Comparison of ENCODE assay signal across 9 mouse cellular contexts in genomic region chr12:17000628-17001027, GRCm38 (mm10). TPM values are rescaled to one million over a fixed set of nuclear protein-coding genes. Genes with fewer than 3 reads are reported as not detected.
DNase-seq lines count a peak whose midpoint lies in the region; ATAC-seq and TF ChIP-seq lines count a peak whose summit lies in the region.
"Had no signal": no experiment of that assay in that cellular context is flagged by ENCODE, and none has a peak within 500 bp of the region (broad histone marks: within the 10 kb centered on the region; RNA-seq: fewer than 3 reads in every experiment).

No protein-coding gene starts in this region.

- peaks cover 1% of the 10 kb centered on the region for H3K4me1 ChIP-seq in heart, adult 2 months (ENCODE audit: control insufficient read depth, insufficient read depth, low read length)
- H3K4me1 ChIP-seq in CH12.LX (ENCODE audit: control insufficient read depth in 1 of 2, insufficient read depth in 2 of 2) = peaks cover 19 to 49% of the 10 kb centered on the region in 2 experiments

- no peak overlapping the region; the same call in 1 of the 2 replicates for H3K4me2 ChIP-seq in CH12.LX (ENCODE audit: insufficient read depth, low read depth, poor library complexity, severe bottlenecking)

- whole genome bisulfite sequencing in heart, adult 2 months = 46% methylated on average over 6 of the region's 6 CpGs
- WGBS in macrophage (ENCODE audit: missing documents) = 3% methylated on average over 6 of the region's 6 CpGs

- H3K9me3 ChIP-seq in CH12.LX (replicated peaks; ENCODE audit: low read length) = no peaks in the 10 kb centered on the region

- dilution Hi-C loops in CH12.LX (cut with MboI; ENCODE audit: extremely low pct_ligation_motif_present, extremely low pct_unique_long_range_greater_than_20kb, low sequenced_read_pairs) = no loop called here

- DNase-seq in heart, adult 2 months = peak; percentile 21 to 29
- DNase-seq in heart, postnatal 4 days = no peak
- DNase-seq in CH12.LX (ENCODE audit: extremely low read depth) = peak; percentile 69
- no peak for DNase-seq in adrenal gland, postnatal 14 days
- no peak for DNase-seq in layer of hippocampus, postnatal 14 days (ENCODE audit: low spot score in 2 of 2)
- DNase-seq in left cerebral cortex, adult 9 months (ENCODE audit: low spot score in 2 of 2) = no peak

- no peak overlapping the region for H3K4me3 ChIP-seq in heart, adult 2 months
- H3K4me3 ChIP-seq in CH12.LX (replicated peaks in 1 of 3; ENCODE audit: low read depth in 2 of 3, low read length in 2 of 3, poor library complexity in 1 of 3) = peak overlapping the region in 1 of 3 experiments; percentile 75
- peak overlapping the region; percentile 75; the same call in 1 of the 2 replicates for H3K4me3 ChIP-seq in macrophage (ENCODE audit: inconsistent target)

- H3K36me3 ChIP-seq in heart, adult 2 months (ENCODE audit: control insufficient read depth, insufficient read depth, low read length) = no peaks in the 10 kb centered on the region
- peaks cover 4 to 15% of the 10 kb centered on the region in 2 experiments for H3K36me3 ChIP-seq in CH12.LX (replicated peaks in 1 of 2; ENCODE audit: control insufficient read depth in 1 of 2, insufficient read depth in 1 of 2, low read length in 1 of 2)
- peaks cover 16% of the 10 kb centered on the region; the same call in 1 of the 2 replicates for H3K36me3 ChIP-seq in macrophage (ENCODE audit: inconsistent target)

- in situ Hi-C loops in CH12.LX (cut with MboI; ENCODE audit: low pct_ligation_motif_present, low pct_unique_long_range_greater_than_20kb, low sequenced_read_pairs) = no loop called here

- TF ChIP-seq RAD21 in CH12.LX (IDR thresholded peaks at IDR 0.05; ENCODE audit: low read depth, low read length) = no peak

- H3K9ac ChIP-seq in heart, adult 2 months (ENCODE audit: low read depth, low read length) = no peak overlapping the region; the same call in 1 of the 2 replicates
- no peak overlapping the region; the same call in 1 of the 2 replicates for H3K9ac ChIP-seq in CH12.LX (ENCODE audit: insufficient read depth, low read depth)

- ATAC-seq in hematopoietic stem cell, adult 5-6 weeks (replicated peaks in 1 of 2; ENCODE audit: insufficient read depth in 1 of 2, low FRiP score in 2 of 2, low TSS enrichment in 1 of 2, low read depth in 1 of 2, poor library complexity in 2 of 2, severe bottlenecking in 2 of 2) = peak; percentile 61 to 65

- no peak for TF ChIP-seq EP300 in heart, adult 2 months (IDR thresholded peaks at IDR 0.05; ENCODE audit: insufficient read depth, low read depth, low read length)
- TF ChIP-seq EP300 in CH12.LX (IDR thresholded peaks at IDR 0.05; ENCODE audit: low read length) = peak; percentile 56; the same call in 1 of the 2 replicates

- no peaks in the 10 kb centered on the region for H3K27me3 ChIP-seq in heart, adult 2 months (ENCODE audit: control insufficient read depth, insufficient read depth, low read length)
- no peaks in the 10 kb centered on the region for H3K27me3 ChIP-seq in CH12.LX (replicated peaks)
- H3K27me3 ChIP-seq: Patski had no signal

- TF ChIP-seq CTCF in heart, adult 2 months (IDR thresholded peaks at IDR 0.05) = no peak
- no peak for TF ChIP-seq CTCF in CH12.LX (conservative IDR thresholded peaks at IDR 0.05 in 1 of 2, IDR thresholded peaks at IDR 0.05 in 1 of 2; ENCODE audit: low read depth in 2 of 2, low read length in 2 of 2)

- no peak overlapping the region for H3K27ac ChIP-seq in heart, adult 2 months
- peak overlapping the region; percentile 73 for H3K27ac ChIP-seq in CH12.LX (ENCODE audit: insufficient read depth, low read depth)
- H3K27ac ChIP-seq in macrophage = peak overlapping the region; percentile 87

- no peak for TF ChIP-seq POLR2A in heart, adult 2 months (IDR thresholded peaks at IDR 0.05; ENCODE audit: insufficient read depth, low read depth, low read length)
- TF ChIP-seq POLR2A in CH12.LX (IDR thresholded peaks at IDR 0.05; ENCODE audit: low read depth, low read length) = no peak

- no peaks in the 10 kb centered on the region for H3K79me2 ChIP-seq in heart, adult 2 months (replicated peaks; ENCODE audit: control insufficient read depth, insufficient read depth, low read length)
- H3K79me2 ChIP-seq in CH12.LX (replicated peaks; ENCODE audit: control insufficient read depth, extremely low read depth, insufficient read depth, poor library complexity, severe bottlenecking) = no peaks in the 10 kb centered on the region
- H3K79me2 ChIP-seq in macrophage (ENCODE audit: inconsistent target) = peaks cover 20% of the 10 kb centered on the region

- intact Hi-C loops in heart, adult 2 months (cut with DNase I) = no loop called here

TF ChIP-seq in CH12.LX, 34 proteins besides CTCF, POLR2A, EP300 and RAD21:
- TF ChIP-seq POLR2AphosphoS2 (IDR thresholded peaks at IDR 0.05; ENCODE audit: low read depth, low read length) (no peak), RCOR1 (conservative IDR thresholded peaks at IDR 0.05; ENCODE audit: low read depth, low read length) (0 out of 2 replicates have a peak, but pooled peaks have one; percentile 27), GABPA (IDR thresholded peaks at IDR 0.05; ENCODE audit: insufficient replicate concordance, low read depth, low read length) (no peak), JUN (IDR thresholded peaks at IDR 0.05; ENCODE audit: insufficient read depth, low read depth, low read length) (no peak; the same call in 1 of the 2 replicates), NELFE (IDR thresholded peaks at IDR 0.05; ENCODE audit: low read depth, low read length) (no peak), NRF1 (IDR thresholded peaks at IDR 0.05; ENCODE audit: low read depth, low read length) (no peak), PAX5 (IDR thresholded peaks at IDR 0.05; ENCODE audit: low read length) (no peak), IRF4 (IDR thresholded peaks at IDR 0.05; ENCODE audit: low read depth, low read length) (peak; percentile 30; the same call in 1 of the 2 replicates), ELF1 (IDR thresholded peaks at IDR 0.05; ENCODE audit: low read depth, low read length) (0 out of 2 replicates have a peak, but pooled peaks have one; percentile 37), TCF12 (IDR thresholded peaks at IDR 0.05; ENCODE audit: low read depth, low read length) (peak; percentile 53; the same call in 1 of the 2 replicates), ETS1 (conservative IDR thresholded peaks at IDR 0.05; ENCODE audit: low read depth, low read length) (peak; percentile 43; the same call in 1 of the 2 replicates), CHD1 (IDR thresholded peaks at IDR 0.05; ENCODE audit: low read depth, low read length) (peak; percentile 87; the same call in 1 of the 2 replicates), MXI1 (IDR thresholded peaks at IDR 0.05; ENCODE audit: low read depth, low read length) (no peak), HCFC1 (IDR thresholded peaks at IDR 0.05; ENCODE audit: low read depth, low read length) (no peak), JUND (conservative IDR thresholded peaks at IDR 0.05; ENCODE audit: low read depth, low read length) (no peak), MYC (IDR thresholded peaks at IDR 0.05; ENCODE audit: low read depth, low read length) (no peak), USF2 (conservative IDR thresholded peaks at IDR 0.05; ENCODE audit: low read depth, low read length) (no peak), MAX (IDR thresholded peaks at IDR 0.05; ENCODE audit: low read length) (no peak; the same call in 1 of the 2 replicates), USF1 (IDR thresholded peaks at IDR 0.05; ENCODE audit: low read depth, low read length) (no peak), BHLHE40 (IDR thresholded peaks at IDR 0.05; ENCODE audit: low read depth, low read length) (peak; percentile 81), SIN3A (IDR thresholded peaks at IDR 0.05; ENCODE audit: low read length) (peak; percentile 70; the same call in 1 of the 2 replicates), TBP (conservative IDR thresholded peaks at IDR 0.05; ENCODE audit: low read depth, low read length) (no peak)
TF ChIP-seq in CH12.LX: peak in this region for 8.

RNA-seq across cellular contexts. Expression of gene Pqlc3, which starts 0.4 kb away (rescaled TPM):
- total RNA-seq in heart, adult 2 months (2021) = 1 to 10 TPM; 2.6 to 2.8 TPM
- polyA plus RNA-seq in heart, adult 2 months (2012; rRNA removed) = 13.6 and 15.8 TPM in 2 replicates
- total RNA-seq in heart, postnatal 4 days (2021) = 1 to 10 TPM; 1.8 to 2.0 TPM
- total RNA-seq in CH12.LX (2012; rRNA removed) (6.4 and 8.9 TPM in 2 replicates), CH12.LX (2014; rRNA removed) (23.2 and 31.1 TPM in 2 replicates)
- polyA plus RNA-seq in CH12.LX (2012; ENCODE audit: insufficient read length, low read depth) (12.2 and 17.0 TPM in 2 replicates), macrophage (2018) (83.0 to 111 TPM (median 90.5 TPM) in 3 replicates)
- 31.6 and 42.1 TPM in 2 replicates for total RNA-seq in hematopoietic stem cell, adult 5-6 weeks (2017)
- 10 to 100 TPM in 19 of 26 experiments, 1 to 10 TPM in 7; 2.6 to 59.2 (median 20.9) TPM for total RNA-seq in macrophage (2018; cell fraction: chromatin; rRNA removed)
- 100 to 1,000 TPM in 2 of 26 experiments, 10 to 100 TPM in 24; 71.1 to 110 (median 84.3) TPM for total RNA-seq in macrophage (2018; cell fraction: cytosol; rRNA removed)
- total RNA-seq in macrophage (2018; cell fraction: nucleus; rRNA removed) = 100 to 1,000 TPM in 2 of 26 experiments, 10 to 100 TPM in 24; 19.7 to 125 (median 49.3) TPM
- 5.4 and 5.6 TPM in 2 replicates for total RNA-seq in adrenal gland, postnatal 14 days (2021)
- under 1 TPM; 0.45 to 0.99 TPM for total RNA-seq in layer of hippocampus, postnatal 14 days (2021)

RNA-seq across cellular contexts. Expression of gene 2410004P03Rik, which starts 10.9 kb away (rescaled TPM):
- total RNA-seq in heart, adult 2 months (2021) = under 1 TPM in 1 of 2 experiments, not detected in 1; 0.14 TPM
- polyA plus RNA-seq in heart, adult 2 months (2012; rRNA removed) = 0.41 and 0.84 TPM in 2 replicates
- under 1 TPM; 0.09 to 0.26 TPM for total RNA-seq in heart, postnatal 4 days (2021)
- total RNA-seq in CH12.LX (2012; rRNA removed) (not detected in 2 replicates), CH12.LX (2014; rRNA removed) (not detected in 2 replicates)
- polyA plus RNA-seq in CH12.LX (2012; ENCODE audit: insufficient read length, low read depth) (0.09 TPM in 1 of 2 replicates, not detected in the other), macrophage (2018) (0.16 to 0.17 TPM in 2 of 3 replicates, not detected in the other)
- total RNA-seq in hematopoietic stem cell, adult 5-6 weeks (2017) = 0.99 and 1.2 TPM in 2 replicates
- not detected for total RNA-seq in macrophage (2018; cell fraction: chromatin; rRNA removed)
- under 1 TPM in 25 of 26 experiments, not detected in 1; 0.03 to 0.50 (median 0.14) TPM for total RNA-seq in macrophage (2018; cell fraction: cytosol; rRNA removed)
- not detected for total RNA-seq in macrophage (2018; cell fraction: nucleus; rRNA removed)
- not detected in 2 replicates for total RNA-seq in adrenal gland, postnatal 14 days (2021)
- total RNA-seq in layer of hippocampus, postnatal 14 days (2021) = 1 to 10 TPM; 1.1 to 2.4 TPM
- polyA plus RNA-seq: Patski had no signal

Comparison
In these comparisons a context has a peak if more than half of its experiments do, and no peak if none do; other contexts are left out.
1. DNase-seq: peak in heart, adult 2 months (2 of 2) and CH12.LX (single experiment); none in heart, postnatal 4 days (single experiment), adrenal gland, postnatal 14 days (single experiment), layer of hippocampus, postnatal 14 days (0 of 2) and left cerebral cortex, adult 9 months (0 of 2).